Mouse (Mus musculus) ovary, postnatal 36 days (tissue): ENCODE results near the gene Ptger3.

Source experiments
- DNase-seq: peaks from one replicate; pipeline ENCODE4 v3.0.0; 2022; ENCODE audit warnings: low spot score, mixed read lengths

Ptger3 gene

DNA sequence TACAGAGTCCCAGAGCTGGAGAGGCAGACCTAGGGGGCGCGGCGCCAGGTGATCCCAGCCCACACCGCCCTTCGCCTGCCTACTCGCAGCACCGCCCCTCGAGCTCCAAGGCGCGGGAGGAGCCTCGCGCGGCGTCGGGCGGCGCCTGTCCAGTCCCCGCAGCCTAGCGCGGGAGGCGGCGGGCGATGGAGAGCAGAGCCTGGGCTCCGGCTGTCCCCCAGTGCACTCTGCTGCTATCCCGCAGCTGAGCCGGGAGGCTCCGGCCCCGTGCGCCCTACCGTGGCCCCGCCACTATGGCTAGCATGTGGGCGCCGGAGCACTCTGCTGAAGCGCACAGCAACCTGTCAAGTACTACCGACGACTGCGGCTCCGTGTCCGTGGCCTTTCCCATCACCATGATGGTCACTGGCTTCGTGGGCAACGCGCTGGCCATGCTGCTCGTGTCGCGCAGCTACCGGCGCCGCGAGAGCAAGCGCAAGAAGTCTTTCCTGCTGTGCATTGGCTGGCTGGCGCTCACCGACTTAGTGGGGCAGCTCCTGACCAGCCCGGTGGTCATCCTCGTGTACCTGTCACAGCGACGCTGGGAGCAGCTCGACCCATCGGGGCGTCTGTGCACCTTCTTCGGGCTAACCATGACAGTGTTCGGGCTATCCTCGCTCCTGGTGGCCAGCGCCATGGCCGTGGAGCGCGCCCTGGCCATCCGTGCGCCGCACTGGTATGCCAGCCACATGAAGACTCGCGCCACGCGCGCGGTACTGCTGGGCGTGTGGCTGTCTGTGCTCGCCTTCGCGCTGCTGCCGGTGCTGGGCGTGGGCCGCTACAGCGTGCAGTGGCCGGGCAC, at the start of gene Ptger3:
Gene Ptger3, plus strand, starts transcription at position 168 of the 841 bp plus-strand sequence.
- peak; percentile 44 for DNase-seq

DNA sequence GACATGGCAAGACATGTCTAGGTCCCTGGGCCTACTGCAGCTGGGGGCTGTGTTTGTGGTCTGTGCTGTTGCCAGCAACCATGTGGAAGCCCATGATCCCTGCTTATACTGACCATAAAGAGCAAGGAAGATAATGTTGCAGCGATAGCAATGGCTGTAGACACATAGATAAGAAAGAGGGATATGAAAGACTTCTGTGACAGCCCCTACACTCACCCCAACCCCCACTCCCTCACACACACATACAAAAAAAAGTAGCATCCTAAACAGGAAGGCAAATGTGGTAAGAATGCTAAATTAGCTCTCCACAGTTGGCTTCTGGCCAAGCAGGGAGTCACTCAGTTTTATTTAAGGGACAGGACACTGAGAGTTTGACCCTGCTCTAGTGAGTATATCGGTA, 48.7 kb upstream of the Ptger3 start:
- DNase-seq: no peak

- peak; percentile 6 for DNase-seq
These were observed 46.3 kb upstream of the Ptger3 start for GRCm38 (mm10) chr3:157520433-157520832.

- DNase-seq: no peak
These were observed 42.9 kb upstream of the Ptger3 start for GRCm38 (mm10) chr3:157523834-157524233.

GRCm38 (mm10) chr3:157531585-157531984, 35.1 kb upstream of the Ptger3 start:
- no peak for DNase-seq

GRCm38 (mm10) chr3:157533964-157534785, 32.5 kb upstream of the Ptger3 start, which contains the start of gene Zranb2:
Gene Zranb2, plus strand, starts transcription at chr3:157534160.
- peak; percentile 91 for DNase-seq

DNA sequence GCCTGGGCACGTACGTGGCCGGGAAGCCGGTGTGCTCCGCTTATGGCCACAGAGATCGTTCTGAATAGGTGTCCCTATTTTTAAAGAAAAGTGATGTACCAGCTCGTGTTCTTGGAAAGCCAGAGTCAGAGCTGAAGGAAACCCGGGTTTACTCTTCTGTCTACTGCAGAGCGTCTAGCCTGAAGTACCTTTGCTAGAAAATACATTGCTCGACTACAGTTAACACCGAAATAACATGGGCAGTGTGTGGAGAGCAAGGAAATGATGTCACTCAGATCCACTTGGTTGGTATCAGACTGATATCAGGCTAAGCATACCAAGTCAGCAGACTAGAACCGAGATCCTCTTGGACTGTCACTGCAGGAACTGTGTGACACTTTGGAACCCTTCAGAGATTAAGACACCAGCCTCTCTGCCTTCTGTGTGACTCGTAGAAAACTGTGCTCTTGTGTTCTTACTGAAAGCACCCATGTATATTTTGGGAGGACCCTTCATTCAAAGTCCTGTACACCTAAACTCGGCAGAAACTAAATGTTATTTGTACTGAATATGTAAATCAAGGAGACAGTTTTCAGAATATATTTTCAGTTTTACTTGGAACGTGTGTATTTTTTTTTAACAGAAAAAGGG, 31.8 kb upstream of the Ptger3 start:
- no peak for DNase-seq

DNA sequence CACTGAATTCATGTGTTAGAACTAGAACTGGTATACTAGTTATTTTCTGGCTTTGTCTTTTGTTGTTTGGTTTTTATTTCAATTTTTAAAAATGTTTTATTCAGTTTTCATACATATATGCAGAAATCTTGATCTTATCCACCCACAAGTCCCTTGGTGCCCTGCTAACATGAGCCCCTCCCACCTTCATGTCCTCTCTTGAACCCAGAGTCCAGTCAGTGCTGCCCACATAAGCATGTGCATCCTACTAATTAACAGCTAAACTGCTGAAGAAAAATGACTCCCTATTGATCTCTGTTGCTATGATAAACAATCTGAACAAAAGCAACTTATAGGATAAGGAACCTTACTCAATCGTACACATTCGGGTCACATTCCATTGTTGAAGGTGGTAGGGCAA, 17.4 kb upstream of the Ptger3 start:
- no peak for DNase-seq

- DNase-seq: no peak
These were observed 16.7 kb upstream of the Ptger3 start for GRCm38 (mm10) chr3:157549758-157550600.

GRCm38 (mm10) chr3:157565196-157565595, 1.5 kb upstream of the Ptger3 start:
- DNase-seq: no peak

DNA sequence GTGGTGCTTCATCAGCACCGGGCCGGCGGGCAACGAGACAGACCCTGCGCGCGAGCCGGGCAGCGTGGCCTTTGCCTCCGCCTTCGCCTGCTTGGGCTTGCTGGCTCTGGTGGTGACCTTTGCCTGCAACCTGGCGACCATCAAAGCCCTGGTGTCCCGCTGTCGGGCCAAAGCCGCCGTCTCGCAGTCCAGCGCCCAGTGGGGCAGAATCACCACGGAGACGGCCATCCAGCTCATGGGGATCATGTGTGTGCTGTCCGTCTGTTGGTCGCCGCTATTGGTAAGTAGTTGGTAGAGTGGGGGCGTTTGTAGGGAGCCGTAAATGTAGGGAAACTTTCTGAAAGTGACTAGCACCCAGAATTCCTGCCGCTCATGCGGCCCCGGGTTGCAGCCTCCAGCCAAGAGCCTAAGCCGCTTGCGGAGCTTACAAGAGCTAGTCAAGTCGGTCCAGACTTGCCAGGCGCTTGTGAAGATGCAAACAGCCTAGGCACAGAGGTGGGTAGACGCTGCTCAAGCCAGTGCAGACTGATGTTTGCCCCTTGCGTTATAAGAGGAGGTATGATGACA, 957 bp downstream of the Ptger3 start:
- peak; percentile 25 for DNase-seq

DNA sequence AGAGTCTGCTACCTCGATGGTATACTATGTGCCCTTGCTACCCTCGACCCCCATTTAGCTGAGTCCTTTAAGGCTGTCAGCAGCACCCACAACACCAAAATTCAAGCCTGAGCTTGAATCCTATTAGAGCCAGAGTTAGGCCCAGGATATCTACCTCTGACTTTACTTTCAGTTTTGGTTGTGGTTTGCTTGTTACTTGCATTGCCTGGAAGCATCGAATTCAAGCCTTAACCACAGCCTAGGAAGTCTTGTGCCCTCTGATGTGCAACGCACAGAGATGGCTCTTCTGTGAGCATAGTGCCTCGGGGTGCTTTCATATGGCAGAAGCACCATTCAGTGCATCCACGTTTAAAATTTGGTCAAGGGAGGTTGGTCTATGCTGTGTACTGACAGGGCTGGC, 5.3 kb downstream of the Ptger3 start:
- no peak for DNase-seq

DNA sequence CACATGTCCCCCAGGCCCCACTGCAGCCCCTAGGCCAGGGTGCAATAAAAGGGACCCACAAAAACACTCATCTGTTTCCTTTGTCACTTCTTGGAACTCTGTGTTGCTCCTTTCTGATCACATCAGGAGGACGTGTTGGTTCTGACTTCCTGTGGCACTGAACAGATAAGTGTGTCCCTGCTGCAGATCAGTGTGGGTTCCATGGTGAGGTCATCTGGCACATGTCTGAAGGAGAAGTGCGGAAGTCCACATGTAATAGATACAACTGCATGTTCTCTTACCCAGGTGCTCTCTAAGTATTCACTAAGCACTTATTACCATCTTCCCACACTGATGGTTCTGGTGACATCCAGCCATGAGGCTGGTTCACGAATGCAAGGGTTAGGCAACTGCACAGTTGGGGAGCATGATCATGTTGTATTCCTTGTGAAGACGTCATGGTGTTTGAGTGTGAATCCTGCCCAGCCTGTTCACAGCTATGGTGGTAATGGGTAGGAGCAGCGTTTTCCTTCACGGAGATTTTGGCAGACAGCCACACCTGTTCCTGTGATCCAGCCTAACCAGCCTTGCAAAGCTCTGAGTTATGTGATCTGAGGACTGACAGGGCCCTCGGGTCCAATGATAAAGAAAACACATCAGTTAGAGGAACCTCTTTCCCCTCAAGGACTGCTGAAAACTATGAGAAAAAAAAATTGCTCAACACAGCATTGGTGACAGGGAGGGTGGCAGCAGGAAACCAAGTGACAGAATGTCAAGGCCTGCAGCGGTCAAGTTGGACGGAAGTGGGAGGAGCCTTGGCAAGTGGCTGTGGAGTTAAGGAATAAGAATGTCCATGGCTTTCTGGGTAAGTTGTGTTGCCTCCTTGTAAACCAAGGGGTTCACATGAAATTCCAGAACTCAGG, 9.0 kb downstream of the Ptger3 start:
- DNase-seq: no peak

DNA sequence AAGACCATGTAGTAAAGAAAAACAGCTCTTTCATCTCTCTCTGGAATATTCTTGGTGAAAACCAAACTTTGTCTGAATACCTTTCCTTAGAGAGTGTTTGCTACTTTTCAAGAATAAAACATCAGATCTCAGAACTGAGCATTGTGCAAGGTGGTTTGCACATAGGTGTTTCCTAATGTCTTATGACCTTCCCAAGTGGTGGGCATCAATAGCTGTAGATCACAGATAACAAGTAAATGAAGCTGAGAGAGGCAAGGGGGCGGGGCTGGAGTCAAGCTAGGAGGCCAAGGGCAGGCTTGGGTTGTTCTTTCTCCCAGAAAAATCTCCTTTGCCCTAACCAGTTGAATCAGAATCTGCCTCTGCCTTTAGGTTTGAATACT, 9.6 kb downstream of the Ptger3 start:
- DNase-seq: no peak

- DNase-seq: no peak
These were observed 10.2 kb downstream of the Ptger3 start for GRCm38 (mm10) chr3:157576862-157577261.

DNA sequence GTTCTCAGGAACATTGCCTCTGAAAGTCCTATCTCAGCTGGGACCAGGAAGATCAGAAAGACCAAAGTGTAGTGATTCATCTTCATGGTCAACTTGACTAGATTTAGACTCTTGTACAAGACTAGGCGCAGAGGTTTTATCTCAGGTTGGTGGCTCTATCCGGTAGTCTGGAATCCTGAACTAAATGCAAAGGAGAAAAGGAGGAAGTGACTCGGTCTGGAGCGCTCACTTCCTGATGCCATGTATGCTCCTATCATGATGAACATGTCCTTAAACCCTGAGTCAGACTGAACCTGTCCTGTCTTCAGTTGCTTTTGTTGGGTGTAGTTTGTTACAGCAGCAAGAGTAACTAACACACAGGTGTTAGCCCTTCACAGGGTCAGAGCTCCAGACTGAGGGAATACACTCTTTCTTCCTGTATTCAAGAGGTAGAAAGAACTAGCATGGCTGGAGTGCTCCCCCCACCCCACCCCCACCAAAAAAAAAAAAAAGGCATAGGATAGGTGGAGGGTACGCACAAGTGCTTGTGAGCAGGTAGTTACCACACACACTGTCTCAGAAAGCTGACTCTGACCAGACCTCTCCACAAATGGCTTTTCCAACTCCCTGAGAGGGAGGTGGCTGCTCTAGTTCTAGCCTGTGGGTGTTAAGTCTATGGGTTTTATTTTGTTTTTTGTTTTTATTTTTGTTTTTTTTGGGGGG, 11.9 kb downstream of the Ptger3 start:
- DNase-seq: no peak

DNA sequence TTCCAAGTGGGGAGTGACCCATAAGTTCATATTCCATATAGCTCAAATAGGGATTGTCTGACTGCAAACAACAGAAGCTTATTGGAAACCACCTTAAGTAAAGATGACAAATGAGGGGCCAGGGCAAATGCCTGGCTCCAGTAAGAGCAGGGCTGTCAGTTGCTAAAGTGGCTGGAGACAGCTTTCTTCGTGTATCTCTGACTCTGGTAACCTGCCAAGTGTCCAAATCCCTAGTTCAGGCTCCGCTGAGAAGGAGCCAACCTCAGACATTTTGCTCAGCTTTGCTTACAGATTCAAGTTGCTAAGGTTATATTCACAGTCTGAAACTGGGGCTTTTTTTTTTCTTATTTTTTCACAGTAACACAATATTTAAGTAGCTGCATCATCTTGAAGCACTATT, 12.7 kb downstream of the Ptger3 start:
- DNase-seq: no peak

DNA sequence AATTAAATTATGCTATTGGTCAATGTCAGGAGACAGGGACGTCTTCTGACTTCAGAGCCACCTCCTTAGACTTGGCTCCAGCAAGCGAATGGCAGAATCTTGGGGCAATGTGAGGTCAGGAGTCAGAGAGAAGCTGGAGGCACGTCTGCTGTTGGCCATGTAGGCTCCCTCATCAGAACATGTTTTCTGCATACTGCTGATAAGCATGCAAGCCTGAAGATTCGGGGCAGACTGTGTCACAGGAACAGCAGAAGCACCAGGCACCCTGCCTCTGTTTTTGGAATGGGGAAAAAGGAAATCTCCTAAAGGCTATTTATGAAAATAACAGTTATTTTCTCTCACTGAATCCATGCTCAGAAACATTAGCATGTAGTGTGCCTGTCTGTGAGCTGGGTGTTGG, 13.6 kb downstream of the Ptger3 start:
- DNase-seq: no peak

GRCm38 (mm10) chr3:157581755-157582154, 15.1 kb downstream of the Ptger3 start:
- DNase-seq: no peak
